Mouse (Mus musculus) E14TG2a.4 (cell line): ENCODE results near the gene Selenof.

Experiments used
- CTCF ChIP-seq: conservative IDR thresholded peaks from 2 replicates; pipeline ENCODE4 v1.5.1; 2014; ENCODE audit warnings: low read length
- NANOG ChIP-seq: IDR thresholded peaks from 2 replicates; pipeline ENCODE4 v1.6.1; 2014; ENCODE audit warnings: borderline replicate concordance, low read length, mixed read lengths

DNA sequence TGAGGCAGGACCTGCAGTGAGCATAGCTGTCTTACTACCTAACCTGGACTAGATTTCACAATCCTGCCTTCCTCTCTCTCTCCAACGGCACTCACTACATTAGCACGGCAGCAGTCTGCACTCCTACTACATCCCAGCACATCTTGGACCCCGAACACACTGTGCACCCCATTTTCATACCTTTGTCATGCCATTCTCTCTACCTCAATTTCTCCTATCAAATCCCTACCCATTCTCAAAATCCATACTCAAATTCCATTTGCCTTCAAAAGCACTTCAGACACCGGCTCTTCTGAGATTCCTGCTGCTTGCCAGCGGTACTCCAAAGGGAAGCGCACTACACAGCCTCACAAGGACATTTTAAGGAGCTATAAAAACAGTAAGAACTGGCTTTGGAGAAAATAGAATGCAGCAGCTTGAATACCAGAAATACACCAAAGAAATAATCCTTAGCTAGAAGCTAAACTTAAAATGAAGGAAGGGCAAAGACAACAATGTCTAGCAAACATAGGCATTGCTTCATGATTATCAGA lies 28.1 kb upstream of the Selenof start:
- TF ChIP-seq CTCF: no peak
- TF ChIP-seq NANOG: no peak
